Mouse (Mus musculus): ENCODE measurements around the gene Laptm5. TPM values are rescaled to one million over a fixed set of nuclear protein-coding genes. Genes with fewer than 3 reads are reported as not detected.

The Laptm5 gene
- total and polyA plus RNA-seq, 2 experiments from 2014 or later = 14.7 to 15.9 TPM

- no peaks in the 10 kb centered on the region for H3K4me1 ChIP-seq (ENCODE audit: control insufficient read depth, insufficient read depth)
- no peaks in the 10 kb centered on the region for H3K9me3 ChIP-seq (replicated peaks; ENCODE audit: control insufficient read depth, low read length)
- TF ChIP-seq CTCF (IDR thresholded peaks at IDR 0.05; ENCODE audit: low read depth) = no peak
- TF ChIP-seq EP300 (IDR thresholded peaks at IDR 0.05; ENCODE audit: low read depth) = no peak
- no peak overlapping the region for H3K9ac ChIP-seq (replicated peaks; ENCODE audit: low read depth, low read length)
- no peak overlapping the region for H3K4me3 ChIP-seq (ENCODE audit: low read depth, low read length)
- H3K36me3 ChIP-seq (replicated peaks; ENCODE audit: control insufficient read depth, insufficient read depth, low read length) = no peaks in the 10 kb centered on the region
- WGBS = 77% methylated on average over 7 of the region's 7 CpGs
- H3K27me3 ChIP-seq (ENCODE audit: control insufficient read depth, insufficient read depth, low read length) = no peaks in the 10 kb centered on the region
- no peak overlapping the region for H3K27ac ChIP-seq (ENCODE audit: low read depth)
- DNase-seq (ENCODE audit: low spot score) = no peak
- no peak for ATAC-seq (ENCODE audit: insufficient read depth, low read depth)
- no peak overlapping the region for H3K4me2 ChIP-seq (ENCODE audit: low read depth, low read length)
Observed at GRCm38 (mm10) chr4:130916639-130917038, 3.7 kb downstream of the Laptm5 start.

GRCm38 (mm10) chr4:130917564-130917963 lies 4.6 kb downstream of the Laptm5 start:
- no peaks in the 10 kb centered on the region for H3K36me3 ChIP-seq (replicated peaks; ENCODE audit: control insufficient read depth, insufficient read depth, low read length)
- ATAC-seq (ENCODE audit: insufficient read depth, low read depth) (no peak), DNase-seq (ENCODE audit: low spot score) (no peak)
- H3K9me3 ChIP-seq (replicated peaks; ENCODE audit: control insufficient read depth, low read length) = no peaks in the 10 kb centered on the region
- H3K4me3 ChIP-seq (ENCODE audit: low read depth, low read length) = no peak overlapping the region
- H3K4me2 ChIP-seq (ENCODE audit: low read depth, low read length) = no peak overlapping the region
- H3K27ac ChIP-seq (ENCODE audit: low read depth) = no peak overlapping the region
- H3K4me1 ChIP-seq (ENCODE audit: control insufficient read depth, insufficient read depth) = no peaks in the 10 kb centered on the region
- WGBS = 75% methylated on average over 4 of the region's 4 CpGs
- no peak overlapping the region for H3K9ac ChIP-seq (replicated peaks; ENCODE audit: low read depth, low read length)
- no peaks in the 10 kb centered on the region for H3K27me3 ChIP-seq (ENCODE audit: control insufficient read depth, insufficient read depth, low read length)
- TF ChIP-seq EP300 (IDR thresholded peaks at IDR 0.05; ENCODE audit: low read depth) (no peak), CTCF (IDR thresholded peaks at IDR 0.05; ENCODE audit: low read depth) (no peak)

- Histone ChIP-seq H3K27me3 (ENCODE audit: control insufficient read depth, insufficient read depth, low read length) (no peaks in the 10 kb centered on the region), H3K27ac (ENCODE audit: low read depth) (no peak overlapping the region), H3K4me1 (ENCODE audit: control insufficient read depth, insufficient read depth) (no peaks in the 10 kb centered on the region), H3K9me3 (replicated peaks; ENCODE audit: control insufficient read depth, low read length) (no peaks in the 10 kb centered on the region), H3K9ac (replicated peaks; ENCODE audit: low read depth, low read length) (no peak overlapping the region), H3K36me3 (replicated peaks; ENCODE audit: control insufficient read depth, insufficient read depth, low read length) (no peaks in the 10 kb centered on the region), H3K4me2 (ENCODE audit: low read depth, low read length) (no peak overlapping the region; the same call in 1 of the 2 replicates), H3K4me3 (ENCODE audit: low read depth, low read length) (no peak overlapping the region)
- TF ChIP-seq EP300 (IDR thresholded peaks at IDR 0.05; ENCODE audit: low read depth) (no peak), CTCF (IDR thresholded peaks at IDR 0.05; ENCODE audit: low read depth) (no peak)
- WGBS = 61% methylated on average over 10 of the region's 10 CpGs
- DNase-seq (ENCODE audit: low spot score) = no peak
- 0 out of 2 replicates have a peak, but pooled peaks have one; percentile 5 for ATAC-seq (ENCODE audit: insufficient read depth, low read depth)
Observed at GRCm38 (mm10) chr4:130918805-130919749, 6.2 kb downstream of the Laptm5 start.

- TF ChIP-seq EP300 (IDR thresholded peaks at IDR 0.05; ENCODE audit: low read depth) = no peak
- no peak for TF ChIP-seq CTCF (IDR thresholded peaks at IDR 0.05; ENCODE audit: low read depth)
- ATAC-seq (ENCODE audit: insufficient read depth, low read depth) = peak; percentile 12; the same call in 1 of the 2 replicates
- Histone ChIP-seq H3K27ac (ENCODE audit: low read depth) (no peak overlapping the region), H3K4me1 (ENCODE audit: control insufficient read depth, insufficient read depth) (no peaks in the 10 kb centered on the region), H3K9ac (replicated peaks; ENCODE audit: low read depth, low read length) (no peak overlapping the region), H3K4me2 (ENCODE audit: low read depth, low read length) (no peak overlapping the region; the same call in 1 of the 2 replicates), H3K36me3 (replicated peaks; ENCODE audit: control insufficient read depth, insufficient read depth, low read length) (no peaks in the 10 kb centered on the region), H3K9me3 (replicated peaks; ENCODE audit: control insufficient read depth, low read length) (no peaks in the 10 kb centered on the region), H3K4me3 (ENCODE audit: low read depth, low read length) (no peak overlapping the region), H3K27me3 (ENCODE audit: control insufficient read depth, insufficient read depth, low read length) (no peaks in the 10 kb centered on the region)
- 52% methylated on average over 9 of the region's 9 CpGs for WGBS
- DNase-seq (ENCODE audit: low spot score) = peak; percentile 41
Observed at GRCm38 (mm10) chr4:130919750-130920356, 6.9 kb downstream of the Laptm5 start.

- DNase-seq (ENCODE audit: low spot score) = no peak
- ATAC-seq (ENCODE audit: insufficient read depth, low read depth) = no peak
- Histone ChIP-seq H3K27me3 (ENCODE audit: control insufficient read depth, insufficient read depth, low read length) (no peaks in the 10 kb centered on the region), H3K4me2 (ENCODE audit: low read depth, low read length) (no peak overlapping the region; the same call in 1 of the 2 replicates), H3K36me3 (replicated peaks; ENCODE audit: control insufficient read depth, insufficient read depth, low read length) (no peaks in the 10 kb centered on the region), H3K9me3 (replicated peaks; ENCODE audit: control insufficient read depth, low read length) (no peaks in the 10 kb centered on the region), H3K4me1 (ENCODE audit: control insufficient read depth, insufficient read depth) (no peaks in the 10 kb centered on the region), H3K4me3 (ENCODE audit: low read depth, low read length) (no peak overlapping the region), H3K27ac (ENCODE audit: low read depth) (no peak overlapping the region), H3K9ac (replicated peaks; ENCODE audit: low read depth, low read length) (no peak overlapping the region)
- WGBS = 62% methylated on average over 12 of the region's 12 CpGs
- TF ChIP-seq EP300 (IDR thresholded peaks at IDR 0.05; ENCODE audit: low read depth) (no peak), CTCF (IDR thresholded peaks at IDR 0.05; ENCODE audit: low read depth) (no peak)
Observed at GRCm38 (mm10) chr4:130920951-130921693, 8.2 kb downstream of the Laptm5 start.

Data from heart, postnatal 0 days (tissue).